Mouse (Mus musculus) splenic B cell, adult 2 months (primary cell): ENCODE results near the gene Stk11ip.

Experiments used
- DNase-seq: peaks from one replicate; pipeline ENCODE4 v3.0.0-alpha.2; 2011; ENCODE audit warnings: low read depth, low spot score
- H3K27me3 ChIP-seq: 2 replicates; pipeline ENCODE4 v1.6.1; 2012; ENCODE audit warnings: mild to moderate bottlenecking, low read length, moderate library complexity, mixed read lengths; ENCODE audit not compliant: control insufficient read depth, poor library complexity, insufficient read depth, severe bottlenecking
- H3K36me3 ChIP-seq: 2 replicates; pipeline ENCODE4 v1.6.1; 2012; ENCODE audit warnings: mild to moderate bottlenecking, low read length, moderate library complexity, mixed read lengths; ENCODE audit not compliant: control insufficient read depth, poor library complexity, insufficient read depth, severe bottlenecking

The Stk11ip gene

DNA sequence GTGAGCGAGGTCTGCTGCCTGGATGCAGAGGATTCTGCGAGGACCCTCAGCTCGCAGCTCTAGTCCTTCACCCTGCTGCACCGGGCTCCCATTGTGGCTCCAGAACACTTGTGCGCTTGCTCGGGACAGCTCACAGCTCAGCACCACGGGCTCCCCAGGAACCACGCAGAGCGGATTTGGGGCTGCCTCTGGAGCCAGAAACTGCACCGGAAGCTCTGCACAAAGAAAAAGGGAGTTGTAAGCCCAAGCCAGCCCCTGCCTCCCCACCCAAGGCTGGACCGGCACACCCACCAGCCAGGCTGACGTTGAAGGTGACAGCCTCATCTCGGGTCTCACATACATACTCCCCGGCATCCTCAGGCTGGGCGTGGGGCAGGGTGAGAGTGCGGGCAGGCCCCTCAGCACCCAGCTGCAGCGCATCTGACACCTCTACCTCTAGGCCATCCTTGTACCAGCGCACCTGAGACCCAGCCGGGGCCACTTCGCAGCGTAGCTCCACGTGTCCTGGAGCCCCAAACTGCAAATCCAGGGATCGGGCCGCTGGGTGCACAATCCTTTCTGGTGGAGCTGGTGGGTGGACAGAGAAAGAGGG is 28.7 kb upstream of the Stk11ip start:
- H3K27me3 ChIP-seq, result no peaks in the 10 kb centered on the region
- H3K36me3 ChIP-seq, result no peaks in the 10 kb centered on the region
- DNase-seq, result no peak

DNA sequence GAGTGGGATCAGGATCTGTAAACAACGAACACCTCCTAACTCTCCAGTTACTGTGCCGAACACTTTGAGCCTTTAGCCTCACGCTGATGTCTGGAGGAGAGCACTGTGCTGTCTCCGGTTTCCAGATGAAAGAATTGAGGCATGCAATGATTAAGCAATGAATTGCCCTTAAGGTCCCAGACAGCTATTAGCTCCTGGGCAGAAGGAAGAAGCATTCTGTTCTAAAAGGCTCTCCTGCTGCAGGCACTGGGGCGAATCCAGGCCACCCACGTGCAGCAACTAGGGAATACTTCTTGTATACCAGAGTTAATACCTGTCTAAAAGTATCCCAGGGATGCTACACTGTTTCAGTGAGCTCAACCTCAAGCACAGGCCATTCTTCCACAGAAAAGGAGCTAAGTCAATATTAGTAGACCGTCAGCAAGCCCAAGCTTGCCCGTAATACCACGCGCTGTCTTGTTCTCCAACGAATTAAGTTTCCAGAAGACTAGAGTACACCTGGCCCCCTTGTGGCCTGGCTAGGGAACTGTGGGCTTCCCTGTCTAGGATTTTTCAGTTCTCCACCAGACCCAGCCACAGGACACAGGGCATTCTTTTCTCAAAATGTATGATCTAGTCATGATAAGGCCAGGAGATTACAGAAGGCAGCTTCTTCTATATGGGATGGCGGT is 26.3 kb upstream of the Stk11ip start:
- Histone ChIP-seq H3K27me3 (no peaks in the 10 kb centered on the region), H3K36me3 (no peaks in the 10 kb centered on the region)
- DNase-seq, result peak; percentile 43

DNA sequence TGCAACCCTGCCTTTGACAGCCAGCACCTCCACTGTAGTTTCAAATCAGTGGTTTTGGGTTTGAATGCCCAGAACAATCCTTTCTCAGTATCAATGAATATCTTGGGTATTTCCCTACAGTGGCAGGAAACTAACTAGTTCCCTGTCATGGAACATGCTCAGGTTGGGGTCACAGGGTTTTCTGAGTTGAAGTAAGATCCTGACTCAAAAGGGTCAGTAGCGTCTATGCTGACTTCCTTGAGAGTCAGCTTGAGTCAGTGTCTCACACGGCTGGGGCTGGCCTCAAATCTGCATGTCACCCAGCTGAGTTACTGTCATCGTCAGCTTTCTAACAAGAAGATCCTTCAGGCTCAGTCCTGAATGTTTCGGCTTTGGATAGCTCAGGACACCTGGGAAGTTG is 22.4 kb upstream of the Stk11ip start:
- Histone ChIP-seq H3K36me3 (no peaks in the 10 kb centered on the region), H3K27me3 (no peaks in the 10 kb centered on the region)
- no peak for DNase-seq

DNA sequence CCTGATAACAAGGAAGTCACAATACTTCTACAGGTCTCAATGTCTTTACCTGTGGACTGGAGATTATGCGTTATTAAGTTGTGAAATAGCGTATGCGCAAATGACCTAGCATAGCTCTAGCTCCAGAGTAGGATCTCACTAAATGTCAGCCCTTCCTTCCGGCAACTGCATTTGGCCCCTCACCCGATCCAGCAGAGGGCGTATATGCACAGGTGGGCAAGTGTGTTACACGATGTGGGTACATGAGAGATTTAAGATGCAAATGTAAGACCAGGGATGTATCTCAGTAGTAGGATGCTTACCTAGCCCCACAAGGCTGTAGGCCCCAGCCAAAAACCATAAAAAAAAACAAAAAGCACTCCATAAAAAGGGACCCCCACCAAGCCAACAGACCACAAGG is 21.9 kb upstream of the Stk11ip start:
- Histone ChIP-seq H3K36me3 (no peaks in the 10 kb centered on the region), H3K27me3 (no peaks in the 10 kb centered on the region)
- peak; percentile 42 for DNase-seq

DNA sequence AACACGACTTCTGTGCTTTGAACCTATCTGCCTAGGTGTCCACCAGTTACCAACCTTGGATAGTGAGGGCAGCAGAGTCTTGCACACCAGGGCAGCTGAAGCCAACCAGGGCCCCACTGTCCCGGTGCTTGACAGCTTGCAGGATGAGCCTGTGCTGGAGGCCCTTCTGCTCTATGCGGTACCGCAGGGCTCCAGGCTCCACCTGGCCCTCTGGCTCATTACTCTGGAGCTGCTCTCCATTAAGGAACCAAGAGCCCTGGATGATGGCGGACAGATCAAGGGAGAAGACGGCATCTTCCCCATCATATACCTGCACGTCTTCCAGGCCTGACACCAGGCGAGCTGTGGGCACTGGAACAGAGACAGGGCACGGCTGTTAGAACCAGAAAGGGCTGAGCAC is 19.4 kb upstream of the Stk11ip start:
- Histone ChIP-seq H3K27me3 (peaks cover 4% of the 10 kb centered on the region; the same call in 1 of the 2 replicates), H3K36me3 (no peaks in the 10 kb centered on the region)
- DNase-seq, result no peak

DNA sequence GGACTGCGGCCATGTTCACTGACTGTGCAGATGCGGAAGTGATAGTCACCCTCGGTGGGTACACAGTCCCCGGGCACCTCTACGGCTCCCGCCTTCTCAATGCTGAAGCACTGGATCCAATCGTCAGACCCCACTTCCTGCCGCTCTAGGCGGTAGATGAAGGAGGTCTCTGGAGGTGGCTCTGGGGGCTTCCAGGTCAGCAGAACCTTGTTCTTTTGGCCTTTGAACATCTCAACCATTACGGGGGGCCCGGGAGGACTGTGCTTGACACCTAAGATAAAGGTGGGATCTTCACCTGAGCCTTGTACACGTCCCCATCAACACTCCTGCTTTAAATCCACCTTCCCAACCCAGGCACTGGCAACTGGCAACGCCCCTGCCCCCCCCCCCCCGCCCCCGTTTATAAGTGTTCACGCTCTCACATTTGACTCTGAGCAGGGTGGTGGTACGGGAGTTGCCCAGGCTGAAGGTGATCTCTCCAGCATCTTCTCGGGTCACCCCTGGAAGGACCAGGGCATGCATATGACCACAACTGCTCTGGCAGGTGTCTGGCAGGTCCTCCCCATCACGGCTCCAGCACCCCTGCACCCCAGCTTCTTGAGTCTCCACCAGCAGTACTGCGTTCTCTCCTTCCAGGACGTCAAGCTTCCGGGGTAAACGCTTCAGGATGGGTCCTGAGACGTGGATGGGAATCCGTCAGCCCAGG is 18.2 kb upstream of the Stk11ip start:
- DNase-seq, result no peak
- Histone ChIP-seq H3K27me3 (peaks cover 4% of the 10 kb centered on the region; the same call in 1 of the 2 replicates), H3K36me3 (no peaks in the 10 kb centered on the region)

DNA sequence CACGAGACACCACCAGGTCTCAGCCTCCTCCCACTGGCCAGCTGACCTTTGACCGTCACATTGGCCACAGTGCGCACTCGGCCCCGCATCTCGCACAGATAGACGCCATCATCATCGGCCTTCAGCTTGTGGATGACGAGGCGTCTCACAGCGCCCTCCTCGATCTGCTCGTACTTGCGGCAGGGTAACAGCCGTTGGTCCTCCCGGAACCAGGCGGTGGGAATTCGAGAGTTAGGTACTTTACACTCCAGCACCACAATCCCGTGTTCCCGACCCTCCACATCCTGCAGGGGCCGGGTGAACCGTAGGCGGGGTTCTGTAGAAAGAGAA is 17.7 kb upstream of the Stk11ip start:
- no peak for DNase-seq

DNA sequence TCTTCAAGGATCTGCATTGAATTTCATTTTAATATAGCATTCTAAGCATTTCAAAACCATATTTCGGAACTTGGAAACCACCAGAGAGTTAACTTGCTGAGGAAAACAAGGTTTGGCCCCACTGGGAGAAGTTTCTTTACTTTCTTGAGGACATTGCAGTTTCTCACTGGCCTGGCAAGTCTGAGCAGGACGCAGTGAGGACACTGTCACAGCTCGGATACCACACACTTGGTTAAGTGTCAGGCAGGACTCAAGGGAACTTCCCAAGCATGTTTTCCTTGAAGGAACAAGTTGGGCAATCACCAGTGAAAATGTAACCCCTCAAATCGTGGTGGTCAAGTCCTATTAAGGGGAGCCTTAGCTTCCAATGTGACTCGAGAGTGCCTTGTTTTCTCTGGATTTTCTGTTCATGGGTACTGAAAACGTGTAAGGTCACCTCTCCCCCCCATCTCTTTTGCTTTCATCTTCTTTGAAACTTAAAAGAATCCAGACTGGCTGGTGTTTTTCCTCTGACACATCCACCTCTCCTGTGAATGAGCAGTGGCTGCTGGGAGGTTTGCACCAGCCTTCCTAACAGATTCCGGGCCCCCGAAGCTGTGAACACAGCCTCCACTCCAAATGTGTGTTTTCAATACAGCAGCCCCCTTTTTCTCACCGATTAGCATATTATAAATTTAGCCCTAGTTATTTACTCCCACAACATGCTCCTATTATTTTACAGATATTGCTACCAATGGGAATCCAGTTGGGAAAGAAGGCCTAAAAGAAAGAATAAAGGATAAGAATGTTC is 16.9 kb upstream of the Stk11ip start:
- Histone ChIP-seq H3K27me3 (peaks cover 4% of the 10 kb centered on the region; the same call in 1 of the 2 replicates), H3K36me3 (no peaks in the 10 kb centered on the region)
- DNase-seq, result no peak

More for the DNA sequence above, 17.7 kb upstream of the Stk11ip start:
- H3K27me3 ChIP-seq, result peaks cover 4% of the 10 kb centered on the region; the same call in 1 of the 2 replicates
- no peaks in the 10 kb centered on the region for H3K36me3 ChIP-seq

DNA sequence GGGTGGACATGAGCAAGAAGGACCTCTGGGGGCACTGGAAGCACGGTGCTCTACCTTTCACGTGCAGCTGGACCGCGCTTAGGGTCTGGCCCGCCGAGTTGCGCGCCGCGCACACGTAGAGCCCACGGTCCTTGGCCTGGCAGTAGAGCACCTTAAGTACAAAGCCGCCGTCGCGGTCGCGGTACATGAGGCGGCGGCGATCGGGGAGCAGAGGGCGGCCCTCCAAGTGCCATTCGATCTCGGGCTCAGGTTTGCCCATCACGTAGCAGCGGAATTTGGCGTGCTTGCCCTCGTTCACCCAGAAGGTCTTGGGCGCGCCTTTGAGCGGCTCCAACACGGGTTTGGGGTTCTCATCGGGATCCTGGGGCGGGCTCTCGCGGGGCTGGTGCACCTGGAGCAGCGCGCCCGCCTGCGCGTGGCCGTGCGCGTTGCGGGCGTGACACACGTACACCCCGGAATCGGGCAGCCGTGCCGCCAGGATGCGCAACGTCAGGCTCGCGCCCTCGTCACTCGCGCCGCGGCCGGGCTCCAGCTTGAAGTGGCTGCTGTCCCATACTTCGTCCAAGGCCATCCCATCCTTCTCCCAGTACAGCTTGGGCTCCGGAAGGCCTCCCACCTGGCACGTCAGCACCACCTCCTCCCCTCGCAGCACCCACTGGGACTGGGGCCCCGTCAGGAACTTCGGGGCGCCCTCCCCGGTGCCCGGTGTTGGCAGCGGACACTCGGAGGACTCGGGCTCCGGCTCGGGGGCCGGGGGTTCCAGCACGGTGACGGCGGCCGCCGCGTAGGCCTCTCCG is 16.0 kb upstream of the Stk11ip start:
- no peaks in the 10 kb centered on the region for H3K36me3 ChIP-seq
- peaks cover 4% of the 10 kb centered on the region; the same call in 1 of the 2 replicates for H3K27me3 ChIP-seq
- DNase-seq, result no peak

DNA sequence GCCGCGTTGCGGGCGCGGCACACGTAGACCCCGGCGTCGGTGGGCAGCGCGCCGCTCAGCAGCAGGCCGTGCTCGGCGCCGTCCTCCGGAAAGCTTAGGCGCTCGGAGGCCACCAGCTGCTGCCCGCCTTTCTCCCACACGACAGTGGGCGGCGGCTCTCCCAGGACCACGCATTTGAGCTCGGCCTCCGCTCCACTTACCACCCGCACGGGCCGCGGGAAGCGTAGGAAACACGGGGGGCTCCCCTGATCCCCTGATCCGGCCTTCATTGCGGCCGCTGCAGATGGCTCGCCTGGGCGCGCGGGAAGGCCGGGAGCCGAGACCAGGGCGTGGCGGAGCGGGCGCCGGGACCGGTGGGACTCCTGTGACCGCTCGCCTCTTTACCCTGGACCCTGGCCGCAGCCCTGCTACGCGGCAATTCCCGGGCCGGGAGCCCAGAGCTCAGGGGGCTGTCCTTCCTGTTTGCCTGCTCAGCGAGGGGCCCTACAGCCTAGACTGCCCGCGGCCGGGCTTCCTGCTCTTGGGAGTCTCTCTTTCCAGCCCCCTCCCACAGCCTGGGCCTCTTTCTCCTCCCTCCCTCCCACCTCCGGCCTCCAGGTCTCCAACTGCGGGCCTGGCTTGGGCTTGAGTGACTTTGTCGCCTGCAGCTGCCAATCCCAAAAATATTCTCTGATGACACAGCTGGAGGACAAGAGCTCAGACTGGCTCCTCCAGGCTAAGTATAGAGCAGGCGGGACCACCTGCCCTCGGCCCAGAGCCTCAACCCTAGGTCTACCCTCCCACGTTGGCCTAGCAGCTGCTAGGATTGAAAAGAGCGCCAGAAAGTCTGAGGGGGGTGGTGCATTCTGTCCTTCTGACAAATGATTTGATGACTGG is 15.1 kb upstream of the Stk11ip start, which contains the start of gene Obsl1:
Gene Obsl1, minus strand, starts transcription at position 497 of the 876 bp plus-strand sequence.
- Histone ChIP-seq H3K36me3 (no peaks in the 10 kb centered on the region), H3K27me3 (peaks cover 4% of the 10 kb centered on the region; the same call in 1 of the 2 replicates)
- DNase-seq, result no peak

DNA sequence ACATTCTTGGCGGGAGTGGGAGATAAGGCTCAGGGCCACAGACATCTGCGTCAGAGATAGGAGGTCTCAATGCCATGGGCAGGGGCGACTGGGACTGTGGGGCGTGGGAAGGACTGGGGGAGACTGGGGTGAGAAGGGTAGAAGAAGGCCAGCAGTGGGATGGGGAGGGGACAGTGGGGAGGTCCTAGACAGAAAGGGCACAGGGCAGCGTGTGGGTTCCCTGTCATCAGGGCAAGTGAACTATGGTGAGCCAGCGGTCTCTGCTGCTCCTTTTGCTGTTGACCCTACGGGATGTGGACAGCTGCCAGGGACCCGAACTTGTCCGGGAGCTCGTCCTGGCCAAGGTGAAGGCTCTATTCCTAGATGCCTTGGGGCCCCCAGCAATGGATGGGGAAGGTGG is 14.3 kb upstream of the Stk11ip start, which contains the start of gene Inha:
Gene Inha, plus strand, starts transcription at position 72 of the 400 bp plus-strand sequence.
- no peaks in the 10 kb centered on the region for H3K36me3 ChIP-seq
- no peak for DNase-seq
- H3K27me3 ChIP-seq, result peaks cover 4% of the 10 kb centered on the region; the same call in 1 of the 2 replicates

DNA sequence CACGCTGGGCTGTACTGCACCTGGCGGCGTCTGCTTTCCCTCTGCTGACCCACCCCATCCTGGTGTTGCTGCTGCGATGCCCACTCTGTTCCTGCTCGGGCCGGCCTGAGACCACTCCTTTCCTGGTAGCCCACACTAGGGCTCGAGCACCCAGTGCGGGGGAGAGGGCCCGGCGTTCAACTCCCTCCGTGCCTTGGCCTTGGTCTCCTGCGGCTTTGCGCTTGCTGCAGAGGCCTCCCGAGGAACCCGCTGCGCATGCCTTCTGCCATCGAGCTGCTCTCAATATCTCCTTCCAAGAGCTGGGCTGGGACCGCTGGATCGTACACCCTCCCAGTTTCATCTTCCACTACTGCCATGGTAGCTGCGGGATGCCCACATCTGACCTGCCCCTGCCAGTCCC is 11.7 kb upstream of the Stk11ip start:
- Histone ChIP-seq H3K27me3 (peaks cover 4% of the 10 kb centered on the region; the same call in 1 of the 2 replicates), H3K36me3 (no peaks in the 10 kb centered on the region)
- no peak for DNase-seq

DNA sequence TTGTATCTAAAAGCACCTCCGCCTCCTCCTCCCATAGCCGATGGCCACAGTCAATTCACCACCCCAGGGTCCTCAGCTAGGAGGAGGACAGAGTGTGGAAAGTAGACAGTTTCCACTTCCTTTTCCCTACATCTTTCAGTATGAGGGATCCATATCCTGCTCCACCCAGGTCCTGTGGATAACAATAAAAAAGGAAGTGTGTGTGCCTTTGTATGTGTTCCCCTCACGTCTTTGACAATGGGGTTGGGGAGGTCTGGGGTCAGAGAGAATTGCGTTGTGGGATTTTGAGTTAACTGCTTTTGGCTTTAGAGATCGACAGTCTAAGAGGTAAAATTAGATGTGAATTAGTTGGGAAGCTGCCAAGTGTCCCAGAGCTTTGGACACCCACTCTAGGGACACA is 11.2 kb upstream of the Stk11ip start:
- no peaks in the 10 kb centered on the region for H3K36me3 ChIP-seq
- DNase-seq, result no peak
- peaks cover 4% of the 10 kb centered on the region; the same call in 1 of the 2 replicates for H3K27me3 ChIP-seq
